Mouse (Mus musculus): ENCODE results near the gene Snx4.

GRCm38 (mm10) chr16:33295321-33295720 lies 44.1 kb downstream of the Snx4 start:
- TF ChIP-seq CTCF (IDR thresholded peaks at IDR 0.05; ENCODE audit: borderline replicate concordance, extremely low read depth, insufficient read depth, insufficient read length) (no peak), POLR2A (IDR thresholded peaks at IDR 0.05; ENCODE audit: borderline replicate concordance, extremely low read depth, insufficient read depth, insufficient read length, poor library complexity, severe bottlenecking) (no peak)
